Mouse (Mus musculus) lung, postnatal 0 days (tissue): ENCODE results near the gene Tubb4b.

Experiments used
- CTCF ChIP-seq: IDR thresholded peaks from 2 replicates; pipeline ENCODE4 v1.5.1; 2016; ENCODE audit warnings: antibody characterized with exemption, mild to moderate bottlenecking
- EP300 ChIP-seq: IDR thresholded peaks from 2 replicates; pipeline ENCODE4 v1.6.1; 2016; ENCODE audit warnings: antibody characterized with exemption, mild to moderate bottlenecking, control low read depth

DNA sequence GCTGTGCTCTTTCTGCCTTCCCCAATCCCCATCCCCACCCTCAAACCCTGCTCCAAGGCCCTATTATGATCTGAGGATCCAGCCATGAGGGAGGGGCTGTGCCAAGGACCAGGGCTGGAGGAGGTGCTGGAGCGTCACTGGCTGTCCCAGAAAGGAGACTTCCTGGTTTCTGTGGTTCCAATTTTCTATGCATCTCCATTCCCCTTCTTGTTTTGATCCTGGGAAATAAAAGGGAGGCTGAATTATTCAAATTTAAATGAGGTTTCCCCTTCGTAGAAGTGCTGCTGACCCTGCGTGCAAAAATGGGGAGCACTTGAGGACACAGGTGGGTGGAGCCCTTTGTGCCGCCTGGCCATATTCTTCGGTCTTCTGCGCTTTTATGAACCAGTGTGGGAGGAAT lies 41.8 kb downstream of the Tubb4b start:
- TF ChIP-seq EP300 (no peak), CTCF (no peak)
